Mouse (Mus musculus) hindbrain, embryonic 15.5 days (tissue): ENCODE results near the gene Olfml1. TPM values are rescaled to one million over a fixed set of nuclear protein-coding genes. Genes with fewer than 3 reads are reported as not detected.

Source experiments
- ATAC-seq: fragments of 200-750 bp; cut with Nextera tagmentation; 2 replicates; pipeline ENCODE4 v1.8.0; 2017; ENCODE audit warnings: low read depth, moderate number of reproducible peaks, moderate TSS enrichment; ENCODE audit not compliant: low FRiP score
- H3K27ac ChIP-seq: fragments of 300-500 bp; sonication (generic); replicated peaks from 2 replicates; pipeline ENCODE4 v1.5.1; 2015; ENCODE audit warnings: mild to moderate bottlenecking, inconsistent platforms
- H3K27me3 ChIP-seq: fragments of 300-500 bp; sonication (generic); 2 replicates; pipeline ENCODE4 v1.6.1; 2015; ENCODE audit warnings: control low read depth, inconsistent platforms
- H3K36me3 ChIP-seq: fragments of 300-500 bp; sonication (generic); 2 replicates; pipeline ENCODE4 v1.6.1; 2015; ENCODE audit warnings: control low read depth, inconsistent platforms
- H3K4me1 ChIP-seq: fragments of 300-500 bp; sonication (generic); replicated peaks from 2 replicates; pipeline ENCODE4 v1.6.1; 2015; ENCODE audit warnings: control low read depth, inconsistent platforms
- H3K4me2 ChIP-seq: fragments of 300-500 bp; sonication (generic); 2 replicates; pipeline ENCODE4 v1.6.1; 2015; ENCODE audit warnings: moderate library complexity, mild to moderate bottlenecking, inconsistent platforms
- H3K4me3 ChIP-seq: fragments of 300-500 bp; sonication (generic); 2 replicates; pipeline ENCODE4 v1.5.1; 2015; ENCODE audit warnings: mild to moderate bottlenecking, inconsistent platforms
- H3K9ac ChIP-seq: fragments of 300-500 bp; sonication (generic); 2 replicates; pipeline ENCODE4 v1.6.1; 2015; ENCODE audit warnings: inconsistent platforms
- H3K9me3 ChIP-seq: fragments of 300-500 bp; sonication (generic); 2 replicates; pipeline ENCODE4 v1.6.1; 2016; ENCODE audit warnings: control low read depth, inconsistent platforms
- WGBS: fragments of 180-500 bp; shearing (Covaris S2); methylation state at CpG from one replicate; pipeline ENCODE4 v1.1.7; 2015; 5-methylcytosine and 5-hydroxymethylcytosine counted together
- polyA plus RNA-seq: library from polyadenylated mRNA; unstranded; fragments of >200 nt; fragmentation: Nextera tagmentation; extraction: Ambion mirVana; gene quantifications from 2 replicates; pipeline ENCODE4 v1.2.1, GENCODE M21; 2015

Olfml1 gene
- polyA plus RNA-seq, 1 experiment from 2014 or later: 3.3 TPM

DNA sequence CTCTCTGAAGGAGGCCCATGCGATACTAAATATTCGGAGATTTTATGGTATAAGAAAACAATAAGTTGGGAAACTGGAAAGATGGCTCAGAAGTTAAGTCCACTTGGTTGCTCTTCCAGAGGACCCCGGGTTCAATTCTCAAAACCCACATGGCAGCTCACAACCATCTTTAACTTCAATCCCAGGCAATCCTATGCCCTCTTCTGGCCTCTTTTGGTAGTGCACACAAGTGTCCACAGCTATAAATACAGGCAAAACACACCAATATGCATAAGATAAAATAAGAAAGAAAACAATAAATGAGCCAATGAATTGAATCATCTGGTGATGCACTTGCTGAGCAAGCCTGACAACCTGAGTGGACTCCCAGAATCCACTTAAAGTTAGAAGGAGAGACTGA is 11.3 kb upstream of the Olfml1 start:
- H3K9ac ChIP-seq: no peak overlapping the region
- H3K9me3 ChIP-seq: no peaks in the 10 kb centered on the region
- H3K36me3 ChIP-seq: no peaks in the 10 kb centered on the region
- H3K4me3 ChIP-seq: no peak overlapping the region
- no peaks in the 10 kb centered on the region for H3K4me1 ChIP-seq
- no peak overlapping the region for H3K4me2 ChIP-seq
- no peak for ATAC-seq
- no peak overlapping the region for H3K27ac ChIP-seq
- no peaks in the 10 kb centered on the region for H3K27me3 ChIP-seq
- WGBS: 90% methylated on average over 3 of the region's 3 CpGs

DNA sequence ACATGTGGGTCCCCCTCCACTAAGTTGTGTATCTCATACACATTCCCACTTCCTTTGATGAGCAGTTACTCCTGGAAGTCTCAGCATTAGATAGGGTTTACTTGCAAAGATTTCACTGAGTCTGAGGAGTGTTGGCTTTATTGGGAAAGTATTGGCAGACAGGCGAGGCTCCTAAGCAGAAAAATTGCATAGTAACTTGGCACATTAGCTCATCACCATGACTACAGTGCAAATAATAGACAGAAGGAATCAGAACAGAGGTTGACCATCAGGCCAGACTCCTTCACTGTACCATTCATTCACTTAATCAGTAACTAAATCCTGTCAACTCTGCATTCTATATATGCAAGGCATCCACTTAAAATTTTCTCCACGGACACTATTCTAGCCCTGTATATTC is 6.6 kb upstream of the Olfml1 start:
- H3K27ac ChIP-seq: no peak overlapping the region
- no peak overlapping the region for H3K4me3 ChIP-seq
- H3K36me3 ChIP-seq: no peaks in the 10 kb centered on the region
- no peaks in the 10 kb centered on the region for H3K9me3 ChIP-seq
- no peaks in the 10 kb centered on the region for H3K27me3 ChIP-seq
- no peak overlapping the region for H3K4me2 ChIP-seq
- no peak overlapping the region for H3K9ac ChIP-seq
- no peak for ATAC-seq
- no peaks in the 10 kb centered on the region for H3K4me1 ChIP-seq
- 73% methylated on average over 2 of the region's 2 CpGs for WGBS

DNA sequence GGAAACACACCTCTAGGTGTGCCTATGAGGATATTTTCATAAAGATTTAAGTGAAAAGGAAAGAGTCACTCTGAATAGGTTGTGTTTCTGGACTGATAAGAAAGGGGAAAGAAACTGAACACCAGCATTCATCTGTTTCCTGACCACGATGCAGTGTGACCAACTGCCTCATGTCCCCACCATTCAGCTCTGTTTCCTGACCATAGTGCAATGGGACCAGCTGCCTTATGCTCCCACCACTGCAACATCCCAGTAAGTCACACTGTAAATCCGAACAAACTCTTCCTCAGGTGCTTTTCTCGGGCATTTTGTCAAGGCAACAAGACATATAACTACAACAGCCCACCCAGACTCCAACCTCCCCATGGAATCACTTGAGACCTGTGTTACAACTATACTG is 5.7 kb upstream of the Olfml1 start:
- no peak overlapping the region for H3K4me3 ChIP-seq
- H3K4me1 ChIP-seq: no peaks in the 10 kb centered on the region
- no peak overlapping the region for H3K9ac ChIP-seq
- no peaks in the 10 kb centered on the region for H3K27me3 ChIP-seq
- 78% methylated on average over 3 of the region's 3 CpGs for WGBS
- H3K27ac ChIP-seq: no peak overlapping the region
- H3K36me3 ChIP-seq: no peaks in the 10 kb centered on the region
- no peaks in the 10 kb centered on the region for H3K9me3 ChIP-seq
- H3K4me2 ChIP-seq: no peak overlapping the region
- ATAC-seq: no peak

DNA sequence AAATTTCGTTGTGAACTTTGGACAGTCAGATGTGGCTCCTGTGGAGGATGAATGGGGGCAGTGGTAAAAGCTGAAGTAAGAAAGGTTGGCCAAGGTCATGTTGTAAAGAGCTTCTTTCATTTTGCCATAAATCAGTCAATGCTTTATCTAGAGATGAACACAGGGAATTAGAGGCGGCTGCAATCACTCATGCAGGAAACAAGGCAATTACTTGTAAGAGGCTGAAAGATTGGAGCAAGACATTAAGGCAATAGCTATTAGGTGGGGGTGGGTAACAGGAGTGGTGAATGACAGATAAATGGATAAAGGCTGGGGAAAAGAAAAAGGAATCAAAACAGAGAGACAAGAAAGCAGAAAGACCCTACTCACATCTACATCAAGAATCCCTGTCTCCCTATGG is 3.5 kb upstream of the Olfml1 start:
- Histone ChIP-seq H3K27me3 (no peaks in the 10 kb centered on the region), H3K27ac (no peak overlapping the region), H3K4me3 (no peak overlapping the region), H3K9ac (no peak overlapping the region), H3K4me1 (no peaks in the 10 kb centered on the region), H3K36me3 (no peaks in the 10 kb centered on the region), H3K9me3 (no peaks in the 10 kb centered on the region), H3K4me2 (no peak overlapping the region)
- ATAC-seq: no peak
- 45% methylated on average over 2 of the region's 2 CpGs for WGBS

DNA sequence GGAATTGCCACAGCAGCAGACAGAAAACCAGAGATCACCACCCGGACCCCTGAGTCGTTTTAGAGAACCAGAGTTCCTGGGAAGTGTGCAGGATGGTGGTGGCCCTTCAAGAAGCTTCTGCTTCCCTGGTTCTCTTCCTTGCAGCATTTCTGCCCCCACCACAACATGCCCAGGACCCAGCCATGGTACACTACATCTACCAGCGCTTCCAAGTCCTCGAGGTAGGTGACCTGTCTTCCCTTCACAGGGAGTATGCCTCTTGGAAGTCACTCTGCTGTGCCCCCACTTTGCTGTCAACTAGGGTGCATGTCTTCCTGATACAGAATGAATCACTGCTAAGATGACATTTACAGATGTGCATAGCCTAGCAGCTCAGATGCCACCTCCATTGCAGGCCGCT is 428 bp downstream of the Olfml1 start:
- Histone ChIP-seq H3K27ac (0 out of 2 replicates have a peak overlapping the region, but pooled peaks have one; percentile 14), H3K4me3 (no peak overlapping the region)

DNA sequence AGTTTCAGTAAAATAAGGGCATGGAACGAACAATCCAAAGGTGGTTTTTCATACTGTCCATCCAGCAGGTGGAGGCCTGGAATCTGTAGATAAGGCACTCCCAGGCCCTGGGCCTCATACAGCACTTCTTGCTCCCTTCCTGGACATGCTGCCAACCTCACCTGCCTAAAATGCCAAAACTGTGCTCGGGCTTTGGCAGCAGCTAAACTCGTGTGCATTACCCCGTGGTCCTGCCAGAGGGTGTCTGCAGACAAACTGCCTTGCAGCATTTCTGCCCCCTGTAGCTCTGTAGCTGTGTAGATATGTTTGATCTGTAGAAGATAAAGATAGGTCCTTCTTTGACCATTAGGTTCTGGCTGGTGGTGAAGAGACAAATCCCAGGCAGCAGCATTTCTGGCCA is 1.7 kb downstream of the Olfml1 start:
- Histone ChIP-seq H3K36me3 (no peaks in the 10 kb centered on the region), H3K4me3 (no peak overlapping the region), H3K4me1 (no peaks in the 10 kb centered on the region), H3K4me2 (no peak overlapping the region), H3K27ac (no peak overlapping the region), H3K27me3 (no peaks in the 10 kb centered on the region), H3K9me3 (no peaks in the 10 kb centered on the region), H3K9ac (no peak overlapping the region)
- ATAC-seq: no peak
- 74% methylated on average over 4 of the region's 4 CpGs for WGBS

More for the DNA sequence above, 428 bp downstream of the Olfml1 start:
- Histone ChIP-seq H3K9me3 (no peaks in the 10 kb centered on the region), H3K27me3 (no peaks in the 10 kb centered on the region), H3K36me3 (no peaks in the 10 kb centered on the region), H3K4me2 (no peak overlapping the region), H3K9ac (no peak overlapping the region), H3K4me1 (no peaks in the 10 kb centered on the region)
- 89% methylated on average over 5 of the region's 5 CpGs for WGBS
- ATAC-seq: no peak

DNA sequence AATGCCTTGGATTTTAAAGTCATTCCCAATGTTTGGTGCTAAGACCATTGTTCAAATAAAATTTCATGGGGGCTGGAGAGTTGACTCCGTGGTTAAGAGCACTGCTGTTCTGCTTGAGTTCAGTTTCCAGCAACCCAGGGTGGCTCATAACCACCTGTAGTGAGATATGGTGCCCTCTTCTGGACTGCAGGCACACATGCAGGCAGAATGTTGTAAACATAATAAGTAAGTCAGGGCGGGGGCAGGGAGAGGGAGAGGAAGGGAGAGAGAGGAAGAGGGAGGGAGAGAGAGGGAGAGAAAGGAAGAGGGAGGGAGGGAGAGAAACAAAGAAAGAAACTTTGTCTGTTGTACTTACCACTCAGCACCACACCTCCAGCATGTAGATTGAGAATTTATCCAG is 6.6 kb downstream of the Olfml1 start:
- H3K27ac ChIP-seq: no peak overlapping the region
- H3K4me2 ChIP-seq: no peak overlapping the region
- no peaks in the 10 kb centered on the region for H3K36me3 ChIP-seq
- no peaks in the 10 kb centered on the region for H3K4me1 ChIP-seq
- ATAC-seq: no peak
- 67% methylated on average over 2 of the region's 2 CpGs for WGBS
- no peaks in the 10 kb centered on the region for H3K27me3 ChIP-seq
- H3K4me3 ChIP-seq: no peak overlapping the region
- H3K9ac ChIP-seq: no peak overlapping the region
- H3K9me3 ChIP-seq: no peaks in the 10 kb centered on the region; the same call in 1 of the 2 replicates

DNA sequence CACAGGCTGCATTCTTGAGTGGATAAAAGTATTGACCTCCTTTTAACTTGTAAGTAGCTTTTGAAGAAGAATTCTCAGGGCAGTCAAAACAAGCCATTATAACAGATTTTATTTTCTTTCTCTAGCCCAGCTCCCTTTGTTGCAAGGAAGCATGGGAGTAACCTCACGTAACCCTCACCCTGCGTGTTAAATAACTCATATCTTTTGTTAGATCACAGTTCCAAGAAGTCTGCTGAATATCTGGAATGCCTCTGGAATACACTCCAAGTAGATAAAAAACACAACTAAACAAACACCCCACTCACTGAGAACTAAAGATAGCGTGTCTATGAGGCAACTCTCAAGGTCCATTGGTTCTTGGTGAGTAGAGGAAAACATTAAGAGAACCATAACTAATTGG is 7.0 kb downstream of the Olfml1 start:
- no peaks in the 10 kb centered on the region for H3K27me3 ChIP-seq
- ATAC-seq: no peak
- no peaks in the 10 kb centered on the region for H3K4me1 ChIP-seq
- no peaks in the 10 kb centered on the region for H3K36me3 ChIP-seq
- no peaks in the 10 kb centered on the region; the same call in 1 of the 2 replicates for H3K9me3 ChIP-seq
- H3K4me2 ChIP-seq: no peak overlapping the region
- 74% methylated on average over 3 of the region's 3 CpGs for WGBS
- H3K27ac ChIP-seq: no peak overlapping the region
- H3K4me3 ChIP-seq: no peak overlapping the region
- no peak overlapping the region for H3K9ac ChIP-seq

DNA sequence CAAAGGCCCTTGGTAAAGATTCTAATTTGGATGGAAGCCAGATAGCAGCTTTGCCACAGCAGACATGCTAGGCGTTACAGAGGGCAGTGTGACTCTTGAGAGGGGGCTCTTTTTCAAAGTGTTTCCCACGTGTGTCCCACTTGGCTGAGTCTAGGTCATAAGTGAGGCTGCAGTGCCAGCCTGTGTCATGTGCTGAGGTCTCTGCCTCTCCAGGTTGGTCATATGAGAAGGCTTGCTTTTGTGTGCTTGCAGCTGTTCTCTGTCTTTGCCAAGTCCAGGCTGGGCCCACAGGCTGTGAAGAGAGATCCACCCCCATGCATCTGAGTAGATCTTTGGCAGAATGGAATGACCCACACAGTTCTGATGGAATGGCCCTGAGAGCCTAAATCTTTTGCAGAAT is 25.4 kb downstream of the Olfml1 start:
- WGBS: 40% methylated on average over 2 of the region's 2 CpGs
- peak; percentile 19; the same call in 1 of the 2 replicates for ATAC-seq
- no peak overlapping the region for H3K4me3 ChIP-seq
- H3K9me3 ChIP-seq: no peaks in the 10 kb centered on the region
- H3K27me3 ChIP-seq: peaks cover 3% of the 10 kb centered on the region; the same call in 1 of the 2 replicates
- no peak overlapping the region for H3K27ac ChIP-seq
- no peak overlapping the region for H3K9ac ChIP-seq
- H3K4me1 ChIP-seq: peaks cover 22% of the 10 kb centered on the region
- H3K36me3 ChIP-seq: no peaks in the 10 kb centered on the region
- no peak overlapping the region for H3K4me2 ChIP-seq

DNA sequence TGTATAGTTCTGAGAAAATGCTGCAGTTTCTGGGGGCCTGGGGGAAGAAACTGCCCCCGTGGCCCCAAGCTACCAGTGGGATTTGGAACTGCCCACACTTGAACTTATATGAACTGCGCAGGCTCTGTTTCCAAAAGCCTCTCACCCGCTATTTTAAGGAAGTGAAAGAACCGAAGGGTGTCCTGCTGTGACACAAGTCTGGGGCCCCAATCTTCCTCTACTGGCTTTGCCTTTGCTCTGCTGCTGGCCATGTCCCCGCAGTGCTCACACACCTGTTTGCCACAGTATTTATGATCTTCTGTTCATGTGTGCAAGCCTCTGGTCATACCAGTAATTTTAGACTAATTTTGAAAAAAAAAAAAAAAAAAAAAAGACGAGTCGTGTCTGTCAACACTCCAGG is 26.7 kb downstream of the Olfml1 start:
- H3K4me3 ChIP-seq: peak overlapping the region; percentile 63
- no peak overlapping the region for H3K27ac ChIP-seq
- peaks cover 3% of the 10 kb centered on the region; the same call in 1 of the 2 replicates for H3K27me3 ChIP-seq
- H3K4me2 ChIP-seq: peak overlapping the region; percentile 98
- no peak for ATAC-seq
- no peak overlapping the region for H3K9ac ChIP-seq
- WGBS: 33% methylated on average over 7 of the region's 7 CpGs
- H3K9me3 ChIP-seq: no peaks in the 10 kb centered on the region
- H3K4me1 ChIP-seq: peaks cover 22% of the 10 kb centered on the region
- no peaks in the 10 kb centered on the region for H3K36me3 ChIP-seq

DNA sequence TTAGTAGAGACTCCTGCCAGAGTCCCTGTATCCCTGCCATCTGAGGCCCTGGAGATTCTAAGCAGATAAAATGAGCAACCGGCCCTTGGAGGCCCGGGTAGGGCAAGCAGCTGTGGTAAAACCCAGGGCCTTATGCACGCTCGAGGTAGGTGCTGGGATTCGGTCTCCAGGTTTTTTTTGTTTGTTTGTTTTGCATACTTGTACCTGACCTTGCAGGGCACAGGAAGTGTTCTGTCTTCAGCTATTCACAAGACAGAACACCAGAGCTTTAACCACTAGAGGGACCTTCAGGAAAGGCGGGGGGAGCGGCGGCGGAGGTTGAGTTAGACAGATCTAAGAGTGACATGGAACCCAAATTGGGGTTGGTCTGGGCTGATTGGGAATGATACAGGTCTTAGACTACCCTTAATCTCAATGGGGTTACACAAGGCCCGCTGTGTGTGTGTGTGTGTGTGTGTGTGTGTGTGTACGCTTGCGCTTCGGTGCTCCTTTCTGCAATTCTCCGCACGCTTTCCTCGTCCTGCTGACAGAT is 27.1 kb downstream of the Olfml1 start:
- Histone ChIP-seq H3K4me2 (peak overlapping the region; percentile 98), H3K9ac (peak overlapping the region; percentile 50), H3K9me3 (no peaks in the 10 kb centered on the region), H3K4me3 (peak overlapping the region; percentile 63), H3K27me3 (peaks cover 3% of the 10 kb centered on the region; the same call in 1 of the 2 replicates), H3K4me1 (peaks cover 22% of the 10 kb centered on the region), H3K36me3 (no peaks in the 10 kb centered on the region), H3K27ac (no peak overlapping the region)
- WGBS: 3% methylated on average over 16 of the region's 16 CpGs
- peak; percentile 82 for ATAC-seq

DNA sequence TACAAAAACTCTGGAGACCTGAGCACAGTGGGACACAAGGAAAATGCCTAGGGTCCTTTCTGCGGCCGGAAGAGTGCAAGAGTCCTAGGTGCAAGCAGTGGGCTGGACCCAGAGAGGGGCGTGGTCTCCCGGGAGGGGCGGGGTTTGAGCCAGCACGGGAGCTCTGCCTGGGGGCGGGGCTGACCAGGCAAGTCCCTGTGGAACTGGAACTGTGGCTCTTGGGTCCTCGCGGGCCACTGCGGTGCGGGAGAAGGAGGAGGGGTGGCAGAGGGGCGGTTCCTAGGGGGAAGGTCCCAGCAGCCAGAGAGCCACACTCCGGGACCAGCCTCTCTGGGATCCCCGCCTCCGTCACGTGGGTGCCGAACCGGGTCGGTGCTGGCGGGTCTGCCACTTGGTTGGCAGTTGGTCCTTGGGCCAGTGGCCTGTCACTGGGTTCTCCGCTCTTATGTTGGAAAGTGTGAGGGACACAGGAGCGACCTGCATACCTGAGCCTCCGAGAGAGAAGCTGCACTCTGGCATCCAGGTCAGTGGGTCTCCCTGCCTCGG is 27.7 kb downstream of the Olfml1 start, which contains the start of gene Ppfibp2:
Ppfibp2 (plus strand) TSS at position 351 of the 546 bp plus-strand sequence.
- H3K9me3 ChIP-seq: no peaks in the 10 kb centered on the region
- no peak within 1 kb of the TSS for H3K27ac ChIP-seq
- WGBS: 2% methylated on average over 23 of the region's 24 CpGs
- H3K9ac ChIP-seq: peak within 1 kb of the TSS; percentile 50
- H3K4me2 ChIP-seq: peak within 1 kb of the TSS; percentile 98
- peaks cover 3% of the 10 kb centered on the region; the same call in 1 of the 2 replicates for H3K27me3 ChIP-seq
- peaks cover 22% of the 10 kb centered on the region for H3K4me1 ChIP-seq
- ATAC-seq: peak; percentile 92
- peak within 1 kb of the TSS; percentile 63 for H3K4me3 ChIP-seq
- no peaks in the 10 kb centered on the region for H3K36me3 ChIP-seq

DNA sequence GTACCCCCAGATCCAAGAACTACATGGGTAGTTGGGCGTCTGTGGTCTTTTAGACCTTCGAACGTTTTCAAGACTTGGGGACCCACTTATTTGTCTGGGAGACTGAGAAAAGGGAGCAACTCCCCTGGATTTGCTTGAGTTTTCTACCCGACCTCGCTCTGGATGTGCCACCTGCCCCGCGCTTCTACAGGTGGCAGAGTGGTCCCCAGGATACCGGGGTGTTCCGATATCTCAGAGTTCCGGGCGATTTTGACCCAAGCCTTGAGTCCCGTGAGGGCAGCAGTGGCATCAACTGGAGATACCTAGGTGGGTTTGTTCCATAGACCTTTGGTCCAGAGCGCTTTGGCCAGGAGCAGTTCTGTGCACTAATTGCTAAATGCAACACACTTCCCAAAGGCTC is 28.2 kb downstream of the Olfml1 start:
- Histone ChIP-seq H3K27me3 (peaks cover 3% of the 10 kb centered on the region; the same call in 1 of the 2 replicates), H3K4me2 (peak overlapping the region; percentile 98), H3K27ac (no peak overlapping the region), H3K4me1 (peaks cover 22% of the 10 kb centered on the region), H3K36me3 (no peaks in the 10 kb centered on the region), H3K9ac (peak overlapping the region; percentile 50), H3K4me3 (peak overlapping the region; percentile 63), H3K9me3 (no peaks in the 10 kb centered on the region)
- no peak for ATAC-seq
- 16% methylated on average over 13 of the region's 13 CpGs for WGBS
